Mouse (Mus musculus) olfactory bulb, adult 2 months (tissue): Measurements from ENCODE around the gene Slc39a9.

Experiments
- CTCF ChIP-seq: fragments of 200-500 bp; IDR thresholded peaks from 2 replicates; pipeline ENCODE4 v1.5.1; 2012; ENCODE audit warnings: low read depth, mild to moderate bottlenecking, low read length, moderate library complexity; ENCODE audit not compliant: insufficient read depth
- POLR2A ChIP-seq: fragments of 200-500 bp; IDR thresholded peaks from 2 replicates; pipeline ENCODE4 v1.6.1; 2012; ENCODE audit warnings: mild to moderate bottlenecking, low read depth, low read length, moderate library complexity; ENCODE audit not compliant: insufficient read depth

DNA sequence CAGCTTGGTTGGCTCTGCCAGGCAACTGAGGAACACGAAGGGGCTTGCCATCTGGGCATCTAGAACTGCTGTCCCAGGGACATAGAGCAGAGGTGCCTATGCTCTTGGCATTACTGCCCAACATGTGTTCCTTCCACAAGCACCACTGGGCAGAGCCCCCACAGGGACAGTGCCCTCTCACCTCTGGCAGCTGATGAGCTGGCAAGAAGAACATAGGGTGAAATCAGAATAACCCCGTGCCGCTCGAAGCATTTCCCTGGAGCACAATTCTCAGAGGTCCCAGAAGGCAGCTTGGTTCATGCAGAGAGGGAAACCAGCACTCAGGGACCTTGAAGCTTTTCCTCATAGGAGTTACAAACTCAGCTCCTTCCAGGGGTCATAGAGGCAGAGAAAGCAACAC lies 48.9 kb upstream of the Slc39a9 start:
- TF ChIP-seq CTCF = no peak
- TF ChIP-seq POLR2A = no peak
